25 mouse cellular contexts compared by ENCODE assay signal in genomic region chr2:114848439-114848838, GRCm38 (mm10).
"Had no signal": no experiment of that assay in that cellular context is flagged by ENCODE, and none has a peak within 500 bp of the region (broad histone marks: within the 10 kb centered on the region; RNA-seq: fewer than 3 reads in every experiment).

No protein-coding gene starts in this region.

- H3K4me1 ChIP-seq: heart, embryonic 10.5 days; heart, embryonic 12.5 days; hindbrain, embryonic 10.5 days; hindbrain, embryonic 12.5 days; intestine, embryonic 15.5 days; limb, embryonic 12.5 days; liver, embryonic 13.5 days; liver, embryonic 15.5 days had no signal

- H3K36me3 ChIP-seq: heart, embryonic 10.5 days; heart, embryonic 12.5 days; hindbrain, embryonic 10.5 days; hindbrain, embryonic 12.5 days; intestine, embryonic 15.5 days; limb, embryonic 10.5 days; limb, embryonic 12.5 days; liver, embryonic 13.5 days; liver, embryonic 15.5 days had no signal

- H3K9me3 ChIP-seq: heart, embryonic 10.5 days; heart, embryonic 12.5 days; hindbrain, embryonic 10.5 days; hindbrain, embryonic 12.5 days; intestine, embryonic 15.5 days; limb, embryonic 10.5 days; limb, embryonic 12.5 days; liver, embryonic 13.5 days; liver, embryonic 15.5 days had no signal

- H3K4me3 ChIP-seq: heart, embryonic 10.5 days; heart, embryonic 12.5 days; hindbrain, embryonic 10.5 days; hindbrain, embryonic 12.5 days; intestine, embryonic 15.5 days; layer of hippocampus, adult 2 months; left cerebral cortex, adult 2 months; limb, embryonic 10.5 days; limb, embryonic 12.5 days; liver, embryonic 13.5 days; liver, embryonic 15.5 days had no signal

- ATAC-seq: hindbrain, embryonic 16.5 days; inflammation-experienced regulatory T-cells, adult 6 months; intestine, embryonic 15.5 days; intestine, postnatal 0 days had no signal

- H3K27ac ChIP-seq: heart, embryonic 10.5 days; hindbrain, embryonic 10.5 days; hindbrain, embryonic 12.5 days; hindbrain, embryonic 14.5 days; intestine, embryonic 15.5 days; layer of hippocampus, adult 2 months; left cerebral cortex, adult 2 months; limb, embryonic 10.5 days; limb, embryonic 12.5 days; liver, embryonic 13.5 days; liver, embryonic 15.5 days had no signal

- DNase-seq: gastrocnemius, postnatal 14 days; gastrocnemius, postnatal 36 days; heart, adult 11 months; heart, postnatal 10 days; heart, postnatal 4 days; kidney, adult 18-20 months; kidney, postnatal 14 days; kidney, postnatal 4 days; liver; liver, embryonic 13.5 days had no signal

- H3K4me2 ChIP-seq: heart, embryonic 12.5 days; hindbrain, embryonic 12.5 days; hindbrain, embryonic 14.5 days; intestine, embryonic 15.5 days; limb, embryonic 12.5 days; liver, embryonic 11.5 days; liver, embryonic 13.5 days; liver, embryonic 15.5 days had no signal

- H3K9ac ChIP-seq: heart, embryonic 12.5 days; hindbrain, embryonic 12.5 days; hindbrain, embryonic 14.5 days; intestine, embryonic 15.5 days; limb, embryonic 12.5 days; liver, embryonic 13.5 days; liver, embryonic 15.5 days had no signal

- H3K27me3 ChIP-seq: heart, embryonic 12.5 days; hindbrain, embryonic 12.5 days; intestine, embryonic 15.5 days; liver, embryonic 13.5 days; liver, embryonic 15.5 days had no signal
